Mouse (Mus musculus): ENCODE data around the gene Cfap46. TPM values are rescaled to one million over a fixed set of nuclear protein-coding genes. Genes with fewer than 3 reads are reported as not detected.

Cfap46 gene
- total and polyA plus RNA-seq, 2 experiments from 2014 or later, result 3.2 to 3.5 TPM

- H3K9me3 ChIP-seq (ENCODE audit: low read length), result no peaks in the 10 kb centered on the region
- peak overlapping the region; percentile 32 for H3K4me3 ChIP-seq (ENCODE audit: low read length)
- H3K27ac ChIP-seq, result no peak overlapping the region
- peak overlapping the region; percentile 28; the same call in 1 of the 2 replicates for H3K9ac ChIP-seq (replicated peaks; ENCODE audit: low read length)
- ATAC-seq (peak; percentile 31; the same call in 1 of the 2 replicates), DNase-seq (ENCODE audit: low spot score) (no peak)
- peaks cover 81% of the 10 kb centered on the region for H3K27me3 ChIP-seq (ENCODE audit: insufficient read depth, low read length)
- peak overlapping the region; percentile 34 for H3K4me2 ChIP-seq (ENCODE audit: low read depth, low read length)
- H3K36me3 ChIP-seq (ENCODE audit: insufficient read depth, low read length), result peaks cover 7% of the 10 kb centered on the region; the same call in 1 of the 2 replicates
- no peak for TF ChIP-seq CTCF (IDR thresholded peaks at IDR 0.05; ENCODE audit: low read depth)
- under 1% methylated on average over 77 of the region's 82 CpGs for WGBS
- H3K4me1 ChIP-seq (ENCODE audit: insufficient read depth, low read length), result no peaks in the 10 kb centered on the region; the same call in 1 of the 2 replicates
Measured at GRCm38 (mm10) chr7:139581801-139582571, 101.6 kb downstream of the Cfap46 start.

- H3K4me2 ChIP-seq (ENCODE audit: low read depth, low read length), result peak overlapping the region; percentile 34
- DNase-seq (ENCODE audit: low spot score) (no peak), ATAC-seq (no peak)
- H3K36me3 ChIP-seq (ENCODE audit: insufficient read depth, low read length), result peaks cover 7% of the 10 kb centered on the region; the same call in 1 of the 2 replicates
- TF ChIP-seq CTCF (IDR thresholded peaks at IDR 0.05; ENCODE audit: low read depth), result no peak
- H3K4me1 ChIP-seq (ENCODE audit: insufficient read depth, low read length), result no peaks in the 10 kb centered on the region; the same call in 1 of the 2 replicates
- WGBS, result 2% methylated on average over 78 of the region's 78 CpGs
- H3K9ac ChIP-seq (replicated peaks; ENCODE audit: low read length), result 0 out of 2 replicates have a peak overlapping the region, but pooled peaks have one; percentile 28
- H3K9me3 ChIP-seq (ENCODE audit: low read length), result no peaks in the 10 kb centered on the region
- H3K27me3 ChIP-seq (ENCODE audit: insufficient read depth, low read length), result peaks cover 72% of the 10 kb centered on the region
- H3K4me3 ChIP-seq (ENCODE audit: low read length), result peak overlapping the region; percentile 32
- H3K27ac ChIP-seq, result no peak overlapping the region
Measured at GRCm38 (mm10) chr7:139580851-139581775, 102.5 kb downstream of the Cfap46 start.

- Histone ChIP-seq H3K27me3 (ENCODE audit: insufficient read depth, low read length) (peaks cover 62% of the 10 kb centered on the region), H3K4me3 (ENCODE audit: low read length) (no peak overlapping the region), H3K27ac (no peak overlapping the region), H3K36me3 (ENCODE audit: insufficient read depth, low read length) (peaks cover 7% of the 10 kb centered on the region; the same call in 1 of the 2 replicates), H3K4me2 (ENCODE audit: low read depth, low read length) (no peak overlapping the region), H3K9ac (replicated peaks; ENCODE audit: low read length) (no peak overlapping the region), H3K4me1 (ENCODE audit: insufficient read depth, low read length) (no peaks in the 10 kb centered on the region; the same call in 1 of the 2 replicates), H3K9me3 (ENCODE audit: low read length) (no peaks in the 10 kb centered on the region)
- no peak for TF ChIP-seq CTCF (IDR thresholded peaks at IDR 0.05; ENCODE audit: low read depth)
- WGBS, result 72% methylated on average over 21 of the region's 21 CpGs
- no peak for DNase-seq (ENCODE audit: low spot score)
- ATAC-seq, result no peak
Measured at GRCm38 (mm10) chr7:139579261-139579905, 104.2 kb downstream of the Cfap46 start.

- 70% methylated on average over 16 of the region's 16 CpGs for WGBS
- TF ChIP-seq CTCF (IDR thresholded peaks at IDR 0.05; ENCODE audit: low read depth), result no peak
- DNase-seq (ENCODE audit: low spot score), result no peak
- no peak overlapping the region for H3K27ac ChIP-seq
- no peak overlapping the region for H3K4me2 ChIP-seq (ENCODE audit: low read depth, low read length)
- H3K27me3 ChIP-seq (ENCODE audit: insufficient read depth, low read length), result peaks cover 40% of the 10 kb centered on the region
- peaks cover 7% of the 10 kb centered on the region; the same call in 1 of the 2 replicates for H3K36me3 ChIP-seq (ENCODE audit: insufficient read depth, low read length)
- no peaks in the 10 kb centered on the region for H3K4me1 ChIP-seq (ENCODE audit: insufficient read depth, low read length)
- no peak overlapping the region for H3K4me3 ChIP-seq (ENCODE audit: low read length)
- no peak for ATAC-seq
- no peak overlapping the region for H3K9ac ChIP-seq (replicated peaks; ENCODE audit: low read length)
- H3K9me3 ChIP-seq (ENCODE audit: low read length), result no peaks in the 10 kb centered on the region
Measured at GRCm38 (mm10) chr7:139576064-139576686, 107.4 kb downstream of the Cfap46 start.

GRCm38 (mm10) chr7:139572665-139573064, 111.0 kb downstream of the Cfap46 start:
- no peaks in the 10 kb centered on the region for H3K9me3 ChIP-seq (ENCODE audit: low read length)
- no peak overlapping the region for H3K9ac ChIP-seq (replicated peaks; ENCODE audit: low read length)
- no peaks in the 10 kb centered on the region for H3K36me3 ChIP-seq (ENCODE audit: insufficient read depth, low read length)
- H3K4me2 ChIP-seq (ENCODE audit: low read depth, low read length), result no peak overlapping the region
- DNase-seq (ENCODE audit: low spot score) (no peak), ATAC-seq (peak; percentile 49; the same call in 1 of the 2 replicates)
- no peaks in the 10 kb centered on the region for H3K4me1 ChIP-seq (ENCODE audit: insufficient read depth, low read length)
- H3K4me3 ChIP-seq (ENCODE audit: low read length), result no peak overlapping the region
- H3K27me3 ChIP-seq (ENCODE audit: insufficient read depth, low read length), result peaks cover 5% of the 10 kb centered on the region
- WGBS, result 86% methylated on average over 3 of the region's 3 CpGs
- no peak overlapping the region for H3K27ac ChIP-seq
- TF ChIP-seq CTCF (IDR thresholded peaks at IDR 0.05; ENCODE audit: low read depth), result no peak

- DNase-seq (ENCODE audit: low spot score) (no peak), ATAC-seq (no peak)
- Histone ChIP-seq H3K9ac (replicated peaks; ENCODE audit: low read length) (no peak overlapping the region), H3K27ac (no peak overlapping the region), H3K9me3 (ENCODE audit: low read length) (no peaks in the 10 kb centered on the region), H3K4me1 (ENCODE audit: insufficient read depth, low read length) (no peaks in the 10 kb centered on the region), H3K4me3 (ENCODE audit: low read length) (no peak overlapping the region), H3K27me3 (ENCODE audit: insufficient read depth, low read length) (no peaks in the 10 kb centered on the region), H3K4me2 (ENCODE audit: low read depth, low read length) (no peak overlapping the region), H3K36me3 (ENCODE audit: insufficient read depth, low read length) (no peaks in the 10 kb centered on the region)
- 98% methylated on average over 5 of the region's 5 CpGs for WGBS
- no peak for TF ChIP-seq CTCF (IDR thresholded peaks at IDR 0.05; ENCODE audit: low read depth)
Measured at GRCm38 (mm10) chr7:139570788-139571187, 112.8 kb downstream of the Cfap46 start.

Data from hindbrain, postnatal 0 days (tissue).